Mouse (Mus musculus) liver, adult 2 months (tissue): ENCODE results near the gene Cops8.

ENCODE experiments used
- CTCF ChIP-seq: fragments of 200-500 bp; IDR thresholded peaks from 2 replicates; pipeline ENCODE4 v1.5.1; 2011; ENCODE audit warnings: low read depth, low read length, control low read depth
- POLR2A ChIP-seq: fragments of 200-500 bp; IDR thresholded peaks from 2 replicates; pipeline ENCODE4 v1.6.1; 2011; ENCODE audit warnings: low read length, control low read depth; ENCODE audit not compliant: insufficient read depth; ENCODE audit errors: extremely low read depth

GRCm38 (mm10) chr1:90617258-90617657, 14.5 kb downstream of the Cops8 start:
- TF ChIP-seq CTCF (no peak), POLR2A (no peak)
